Mouse (Mus musculus) E14TG2a.4 (cell line): ENCODE data around the gene Patl1.

Source experiments
- CTCF ChIP-seq: conservative IDR thresholded peaks from 2 replicates; pipeline ENCODE4 v1.5.1; 2014; ENCODE audit warnings: low read length
- NANOG ChIP-seq: IDR thresholded peaks from 2 replicates; pipeline ENCODE4 v1.6.1; 2014; ENCODE audit warnings: borderline replicate concordance, low read length, mixed read lengths
- POU5F1 ChIP-seq: IDR thresholded peaks from 2 replicates; pipeline ENCODE4 v1.6.1; 2014; ENCODE audit warnings: low read length, borderline replicate concordance

- TF ChIP-seq CTCF (no peak), POU5F1 (no peak), NANOG (no peak)
Observed at GRCm38 (mm10) chr19:11989334-11989733, 77.1 kb downstream of the Patl1 start.
